Mouse (Mus musculus) ES-E14 (cell line): ENCODE data around the gene Blm. TPM values are rescaled to one million over a fixed set of nuclear protein-coding genes. Genes with fewer than 3 reads are reported as not detected.

Experiments used
- DNase-seq: peaks from one replicate; pipeline ENCODE4 v3.0.0-alpha.2; 2013; ENCODE audit warnings: low read depth, low spot score
- H3K27ac ChIP-seq: 2 replicates; pipeline ENCODE4 v1.5.1; 2012; ENCODE audit warnings: low read depth, mild to moderate bottlenecking, low read length, moderate library complexity, mixed read lengths; ENCODE audit not compliant: poor library complexity, insufficient read depth, severe bottlenecking
- H3K36me3 ChIP-seq: 2 replicates; pipeline ENCODE4 v1.6.1; 2012; ENCODE audit warnings: mild to moderate bottlenecking, low read length, moderate library complexity, mixed read lengths; ENCODE audit not compliant: control insufficient read depth, poor library complexity, insufficient read depth, severe bottlenecking
- H3K4me1 ChIP-seq, 2 experiments: fragments of 150-350 bp in 1 of 2; sonication (generic) in 1 of 2; 2 replicates each; pipeline ENCODE4 v1.6.1; 2012; ENCODE audit warnings: low read length in 2 of 2, mild to moderate bottlenecking in 1 of 2, mixed read lengths in 1 of 2; ENCODE audit not compliant: control insufficient read depth in 2 of 2, insufficient read depth in 2 of 2, poor library complexity in 1 of 2
- H3K4me3 ChIP-seq, 2 experiments: fragments of 150-350 bp in 1 of 2; sonication (generic) in 1 of 2; 2 replicates each; pipeline ENCODE4 v1.5.1; 2012; ENCODE audit warnings: low read length in 2 of 2, low read depth in 1 of 2, mild to moderate bottlenecking in 1 of 2, mixed read lengths in 1 of 2; ENCODE audit not compliant: insufficient read depth in 1 of 2, poor library complexity in 1 of 2, severe bottlenecking in 1 of 2
- H3K9ac ChIP-seq: 2 replicates; pipeline ENCODE4 v1.6.1; 2012; ENCODE audit warnings: low read depth, mild to moderate bottlenecking, low read length, mixed read lengths; ENCODE audit not compliant: poor library complexity, insufficient read depth, severe bottlenecking
- H3K9me3 ChIP-seq: fragments of 150-350 bp; sonication (generic); 2 replicates; pipeline ENCODE4 v1.6.1; 2012; ENCODE audit warnings: low read depth, mild to moderate bottlenecking, low read length; ENCODE audit not compliant: control insufficient read depth, insufficient read depth
- CHD2 ChIP-seq: IDR thresholded peaks from 2 replicates; pipeline ENCODE4 v1.6.1; 2014; ENCODE audit warnings: mild to moderate bottlenecking, low read depth, low read length, inconsistent platforms
- HCFC1 ChIP-seq: IDR thresholded peaks from 2 replicates; pipeline ENCODE4 v1.6.1; 2012; ENCODE audit warnings: low read length, inconsistent platforms, borderline replicate concordance; ENCODE audit not compliant: insufficient read depth
- MAFK ChIP-seq: IDR thresholded peaks from 2 replicates; pipeline ENCODE4 v1.6.1; 2014; ENCODE audit warnings: mild to moderate bottlenecking, low read depth, low read length, inconsistent platforms; ENCODE audit not compliant: insufficient read depth
- ZC3H11A ChIP-seq: IDR thresholded peaks from 2 replicates; pipeline ENCODE4 v1.6.1; 2012; ENCODE audit warnings: low read depth, mild to moderate bottlenecking, inconsistent platforms, low read length, borderline replicate concordance
- ZNF384 ChIP-seq: IDR thresholded peaks from 2 replicates; pipeline ENCODE4 v1.6.1; 2012; ENCODE audit warnings: low read depth, low read length, inconsistent platforms
- in situ Hi-C, 2 experiments: fragments of 600-800 bp; cut with MboI; formaldehyde crosslinking; loops; one replicate each; pipeline ENCODE4 v1.15.1; 2025; ENCODE audit warnings: low sequenced_read_pairs in 2 of 2, inconsistent platforms in 1 of 2; ENCODE audit not compliant: unreplicated experiment in 2 of 2
- total RNA-seq: library from RNA; depleted of rRNA; stranded (reverse); fragments of 300-350 nt; gene quantifications from 2 replicates; pipeline ENCODE4 v1.2.3, GENCODE M21; 2012; rRNA removed

The Blm gene
- 29.9 and 34.2 TPM in 2 replicates for total RNA-seq

GRCm38 (mm10) chr7:80535009-80535744, at the start of gene Blm:
Gene Blm, minus strand, starts transcription at chr7:80535119.
- no peaks in the 10 kb centered on the region for H3K36me3 ChIP-seq
- DNase-seq: peak; percentile 94
- peak within 1 kb of the TSS; percentile 50 for H3K27ac ChIP-seq
- H3K9me3 ChIP-seq: no peaks in the 10 kb centered on the region
- TF ChIP-seq ZNF384 (no peak), HCFC1 (peak; percentile 67; the same call in 1 of the 2 replicates), CHD2 (peak; percentile 53; the same call in 1 of the 2 replicates), ZC3H11A (no peak), MAFK (no peak)
- in situ Hi-C loops: no loop called here
- H3K9ac ChIP-seq: peak within 1 kb of the TSS; percentile 91
- peak within 1 kb of the TSS; percentile 84 to 90 for H3K4me3 ChIP-seq
- H3K4me1 ChIP-seq: peaks cover 2 to 6% of the 10 kb centered on the region in 2 experiments; a peak in 2 of 4 replicates

- Histone ChIP-seq H3K9ac (no peak overlapping the region), H3K27ac (no peak overlapping the region), H3K36me3 (no peaks in the 10 kb centered on the region), H3K4me3 (no peak overlapping the region), H3K4me1 (peaks cover 3 to 20% of the 10 kb centered on the region in 2 experiments; a peak in 3 of 4 replicates), H3K9me3 (no peaks in the 10 kb centered on the region)
- in situ Hi-C loops: loop anchor here (10.0 to 25.0 kb wide), 2 partner anchors 197 to 199 kb away; partner anchors contain the start of gene Fes (in 2 of the 2)
- no peak for DNase-seq
- TF ChIP-seq ZC3H11A (peak; percentile 70), CHD2 (no peak)
Measured at GRCm38 (mm10) chr7:80583981-80584380, 49.1 kb upstream of the Blm start.

GRCm38 (mm10) chr7:80582821-80583451, 48.0 kb upstream of the Blm start:
- Histone ChIP-seq H3K27ac (no peak overlapping the region), H3K9ac (no peak overlapping the region), H3K9me3 (no peaks in the 10 kb centered on the region), H3K4me1 (peaks cover 3 to 20% of the 10 kb centered on the region in 2 experiments; a peak in 3 of 4 replicates), H3K4me3 (peak overlapping the region in 1 of 2 experiments; percentile 37; a peak in 1 of 4 replicates), H3K36me3 (no peaks in the 10 kb centered on the region)
- in situ Hi-C loops: loop anchor here (10.0 to 25.0 kb wide), 2 partner anchors 196 to 198 kb away; partner anchors contain the start of gene Fes (in 2 of the 2)
- TF ChIP-seq MAFK: no peak
- no peak for TF ChIP-seq ZNF384
- TF ChIP-seq HCFC1: no peak
- TF ChIP-seq CHD2: no peak
- no peak for TF ChIP-seq ZC3H11A
- no peak for DNase-seq

DNA sequence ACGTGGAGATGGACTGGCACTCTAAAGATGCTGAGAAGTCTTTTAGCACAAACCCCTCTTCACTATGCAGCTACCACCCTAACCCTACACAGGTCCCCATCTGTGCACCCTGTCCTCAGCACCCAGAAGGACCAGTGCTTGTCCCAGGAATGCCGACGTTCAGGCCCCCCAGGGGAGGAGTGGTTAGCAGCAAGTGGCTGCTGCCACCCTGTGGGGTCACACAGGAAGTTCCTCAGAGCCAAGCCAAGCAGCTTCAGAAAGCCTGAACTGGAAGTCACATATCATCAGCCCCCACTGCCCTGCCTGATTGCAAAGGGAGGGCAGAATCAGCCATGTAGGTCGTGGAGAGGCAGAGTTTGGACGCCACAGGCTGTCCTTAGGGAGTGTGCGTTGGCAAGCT, 45.4 kb upstream of the Blm start:
- H3K9me3 ChIP-seq: no peaks in the 10 kb centered on the region
- no peak for DNase-seq
- in situ Hi-C loops: loop anchor here (10.0 to 25.0 kb wide), 2 partner anchors 193 to 196 kb away; partner anchors contain the start of gene Fes (in 2 of the 2)
- H3K9ac ChIP-seq: no peak overlapping the region
- peaks cover 8 to 22% of the 10 kb centered on the region in 2 experiments; a peak in 2 of 4 replicates for H3K4me1 ChIP-seq
- TF ChIP-seq HCFC1 (no peak), CHD2 (no peak), MAFK (no peak), ZNF384 (no peak), ZC3H11A (no peak)
- no peak overlapping the region for H3K4me3 ChIP-seq
- H3K27ac ChIP-seq: no peak overlapping the region; the same call in 1 of the 2 replicates
- H3K36me3 ChIP-seq: no peaks in the 10 kb centered on the region
